Mouse (Mus musculus) cerebellum, adult 9-10 months (tissue): ENCODE measurements around the gene Rasgrf1.

ENCODE experiments used
- DNase-seq: peaks from one replicate; pipeline ENCODE4 v3.0.0; 2022

Rasgrf1 gene

GRCm38 (mm10) chr9:89908601-89909000 lies 1.1 kb upstream of the Rasgrf1 start:
- DNase-seq = peak; percentile 62

DNA sequence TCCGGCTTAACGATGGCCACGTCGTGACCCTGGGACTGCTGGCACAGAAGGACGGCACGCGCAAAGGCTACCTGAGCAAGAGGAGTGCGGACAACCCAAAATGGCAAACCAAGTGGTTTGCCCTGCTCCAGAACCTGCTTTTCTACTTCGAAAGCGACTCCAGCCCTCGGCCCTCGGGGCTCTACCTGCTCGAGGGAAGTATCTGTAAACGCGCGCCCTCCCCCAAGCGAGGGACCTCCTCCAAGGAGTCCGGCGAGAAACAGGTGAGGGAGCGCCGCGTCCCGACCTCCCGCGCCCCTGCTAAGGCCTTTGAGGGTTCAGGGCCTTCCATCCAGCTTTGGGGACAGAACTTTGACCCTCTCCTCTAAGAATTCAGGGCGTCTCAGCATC lies 298 bp downstream of the Rasgrf1 start:
- no peak for DNase-seq

GRCm38 (mm10) chr9:89910741-89911444 lies 1.2 kb downstream of the Rasgrf1 start:
- no peak for DNase-seq

DNA sequence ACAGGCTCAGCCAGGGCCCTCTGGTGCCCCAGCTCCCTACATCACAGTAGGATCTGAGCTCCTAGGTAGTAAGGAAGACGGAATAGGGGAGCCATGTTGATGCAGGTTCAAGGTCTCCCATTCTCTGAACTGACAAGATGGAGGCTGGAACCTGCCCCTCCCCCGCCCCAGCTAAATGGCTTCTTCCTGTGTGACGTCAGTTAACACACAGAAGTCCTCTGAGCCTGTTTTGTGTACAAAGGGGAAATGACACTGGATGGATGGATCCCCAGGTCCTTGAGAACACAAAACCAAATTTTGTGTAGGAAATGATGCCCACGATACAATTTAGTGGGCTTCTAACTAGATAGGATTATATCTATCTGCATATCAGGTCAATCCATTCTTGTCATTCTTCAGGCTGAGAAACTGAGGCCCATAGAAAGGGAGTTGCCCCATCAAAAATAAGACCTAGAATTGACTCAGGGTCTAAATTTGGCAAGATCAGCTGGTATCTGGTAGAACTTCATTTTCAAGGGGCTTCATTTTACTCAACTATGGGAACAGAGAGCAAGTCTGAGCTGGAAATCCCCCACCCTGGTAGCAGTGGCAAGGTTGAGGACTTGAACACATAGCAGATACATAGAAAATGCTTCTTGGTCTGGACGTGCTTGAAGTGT lies 2.3 kb downstream of the Rasgrf1 start:
- no peak for DNase-seq

DNA sequence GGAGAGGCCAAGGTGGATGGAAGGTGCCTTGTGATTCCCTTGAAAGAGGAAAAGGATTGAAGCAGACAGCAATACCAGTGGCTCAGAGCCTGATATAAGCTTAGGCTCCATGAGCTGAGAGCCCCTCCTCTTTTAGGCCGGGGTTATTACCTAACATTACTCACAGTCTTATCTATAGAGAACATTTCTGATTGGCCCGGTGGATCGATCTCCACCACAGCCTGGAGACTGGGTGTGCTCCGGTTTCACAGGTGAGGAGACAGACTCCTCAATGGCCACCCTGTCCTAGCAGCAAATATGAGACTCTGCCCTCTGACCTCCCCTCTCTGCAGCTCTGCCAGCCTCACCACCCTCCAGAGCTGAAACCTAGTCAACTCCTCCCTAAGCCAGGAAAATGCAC lies 3.4 kb downstream of the Rasgrf1 start:
- no peak for DNase-seq

DNA sequence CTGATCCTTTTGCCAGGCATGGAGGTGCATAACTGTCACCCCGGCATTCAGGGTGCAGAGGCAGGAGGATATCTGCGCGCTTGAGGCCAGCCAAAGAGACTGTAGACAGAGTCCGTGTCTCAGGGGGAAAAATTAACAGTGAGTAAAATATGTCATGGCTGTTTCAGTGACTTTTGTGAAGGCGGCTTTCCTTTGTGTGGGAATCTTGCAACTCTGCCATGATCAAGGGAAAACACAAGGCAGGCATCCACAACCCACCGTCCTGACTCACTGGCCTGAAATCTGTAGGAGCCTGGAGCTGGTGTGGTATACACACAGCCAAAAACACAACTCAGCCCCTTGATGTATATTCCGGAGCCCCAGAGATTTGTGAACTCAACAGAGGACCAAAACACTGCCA lies 6.8 kb downstream of the Rasgrf1 start:
- DNase-seq = no peak

DNA sequence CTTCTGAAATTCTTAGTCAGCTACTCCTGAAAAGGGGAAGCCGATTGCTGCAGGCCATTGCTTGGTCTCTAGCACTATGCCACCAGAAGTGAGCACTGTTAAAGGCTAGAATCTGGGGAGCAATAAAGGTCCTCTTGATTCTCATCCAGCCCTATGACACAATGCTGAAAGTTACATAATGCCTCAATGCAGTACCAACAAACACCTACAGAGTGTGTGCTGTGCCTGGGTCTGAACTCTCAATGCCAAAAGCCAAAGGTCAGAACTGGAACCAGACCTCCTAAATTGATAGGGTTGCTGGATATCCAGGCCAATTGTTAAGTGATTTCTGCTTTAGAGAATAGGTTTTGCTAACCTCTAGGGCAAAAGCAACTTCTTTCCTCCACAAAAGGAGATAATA lies 7.7 kb downstream of the Rasgrf1 start:
- DNase-seq = no peak

- DNase-seq = no peak
Observed at GRCm38 (mm10) chr9:89918832-89919231, 9.1 kb downstream of the Rasgrf1 start.

- no peak for DNase-seq
Observed at GRCm38 (mm10) chr9:89921121-89921520, 11.4 kb downstream of the Rasgrf1 start.

GRCm38 (mm10) chr9:89922666-89923065 lies 13.0 kb downstream of the Rasgrf1 start:
- DNase-seq = no peak

GRCm38 (mm10) chr9:89924836-89925235 lies 15.1 kb downstream of the Rasgrf1 start:
- DNase-seq = no peak

GRCm38 (mm10) chr9:89928497-89928896 lies 18.8 kb downstream of the Rasgrf1 start:
- DNase-seq = no peak

GRCm38 (mm10) chr9:89940428-89940827 lies 30.7 kb downstream of the Rasgrf1 start:
- no peak for DNase-seq

DNA sequence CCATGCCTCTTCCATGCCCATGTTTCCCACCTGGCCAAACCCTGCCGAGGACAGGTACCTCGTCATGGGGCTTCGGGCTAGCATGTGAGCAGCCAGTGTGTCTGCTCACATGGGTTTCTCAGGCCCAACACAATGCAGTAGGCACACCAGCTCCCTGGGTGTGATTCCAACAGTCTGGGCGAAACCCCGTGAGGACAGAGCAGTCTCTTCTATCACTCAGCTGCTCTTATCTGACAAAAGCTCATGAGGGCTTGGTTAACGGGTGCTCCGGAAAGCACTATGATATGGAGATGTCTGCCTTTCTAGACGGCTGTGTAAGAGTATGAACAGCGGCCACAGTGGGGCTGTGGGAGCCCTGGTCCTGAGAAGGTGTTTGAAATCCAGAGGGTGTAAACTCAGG lies 37.1 kb downstream of the Rasgrf1 start:
- DNase-seq = no peak

DNA sequence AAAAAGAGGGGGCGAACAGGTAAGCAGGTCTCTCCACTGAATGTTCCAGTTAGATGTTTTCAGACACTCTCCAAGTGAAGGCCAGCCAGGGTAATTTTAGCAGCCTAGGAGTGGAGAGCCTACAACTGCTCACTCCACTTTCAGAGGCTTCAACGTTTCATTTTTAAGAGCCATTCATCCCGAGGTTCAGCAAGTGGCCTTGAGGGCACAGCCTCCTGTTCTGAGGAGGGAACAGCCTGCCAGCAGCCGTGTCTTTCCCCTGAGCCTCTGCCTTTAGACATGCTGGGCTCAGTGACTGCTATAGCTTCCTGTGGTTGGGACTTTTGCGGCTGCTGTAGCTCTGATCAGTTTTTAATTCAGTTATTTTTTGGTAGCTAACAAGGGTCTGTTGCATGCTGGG lies 38.9 kb downstream of the Rasgrf1 start:
- DNase-seq = no peak

GRCm38 (mm10) chr9:89953596-89954215 lies 44.0 kb downstream of the Rasgrf1 start:
- no peak for DNase-seq

- DNase-seq = no peak
Observed at GRCm38 (mm10) chr9:89954860-89955479, 45.3 kb downstream of the Rasgrf1 start.

DNA sequence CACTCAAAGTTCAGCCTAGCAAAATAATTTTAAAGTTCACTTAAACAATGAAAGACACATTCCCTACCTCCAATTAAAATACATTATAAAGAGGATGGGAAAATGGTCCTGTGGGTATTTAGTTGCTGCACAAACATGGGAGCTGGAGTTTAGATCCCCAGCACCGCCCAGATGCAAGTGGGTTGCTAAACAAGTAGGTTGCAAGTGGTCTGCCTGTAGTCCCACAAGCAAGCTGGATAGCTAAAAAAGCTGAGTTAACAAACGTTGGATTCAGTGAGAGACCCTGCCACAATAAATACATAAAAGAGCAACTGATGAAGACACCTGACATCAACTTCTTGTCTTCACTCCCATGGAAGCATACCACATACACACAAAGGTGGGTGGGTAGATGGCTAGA lies 49.3 kb downstream of the Rasgrf1 start:
- DNase-seq = no peak

- no peak for DNase-seq
Observed at GRCm38 (mm10) chr9:89964091-89964490, 54.4 kb downstream of the Rasgrf1 start.

DNA sequence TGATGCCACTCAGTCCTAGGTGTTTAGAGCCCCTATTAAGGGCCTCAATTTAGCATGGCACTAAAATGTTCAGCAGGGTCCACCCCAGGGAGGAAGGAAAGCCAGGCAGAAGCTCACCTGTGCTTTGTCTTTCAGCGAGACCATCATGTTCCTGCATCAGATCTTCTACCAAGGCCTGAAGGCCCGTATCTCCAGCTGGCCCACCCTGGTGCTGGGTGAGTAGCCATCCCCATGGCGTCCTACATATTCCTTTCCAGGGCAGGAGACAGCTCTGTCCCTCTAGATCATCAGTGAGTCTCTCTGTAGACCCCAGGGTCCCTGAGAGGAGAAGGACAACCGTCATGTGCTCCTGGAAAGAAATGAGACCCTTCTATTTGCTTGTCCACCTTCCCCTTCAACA lies 58.0 kb downstream of the Rasgrf1 start:
- DNase-seq = no peak

- DNase-seq = no peak
Observed at GRCm38 (mm10) chr9:89968836-89969450, 59.2 kb downstream of the Rasgrf1 start.

GRCm38 (mm10) chr9:89970271-89970670 lies 60.6 kb downstream of the Rasgrf1 start:
- no peak for DNase-seq

DNA sequence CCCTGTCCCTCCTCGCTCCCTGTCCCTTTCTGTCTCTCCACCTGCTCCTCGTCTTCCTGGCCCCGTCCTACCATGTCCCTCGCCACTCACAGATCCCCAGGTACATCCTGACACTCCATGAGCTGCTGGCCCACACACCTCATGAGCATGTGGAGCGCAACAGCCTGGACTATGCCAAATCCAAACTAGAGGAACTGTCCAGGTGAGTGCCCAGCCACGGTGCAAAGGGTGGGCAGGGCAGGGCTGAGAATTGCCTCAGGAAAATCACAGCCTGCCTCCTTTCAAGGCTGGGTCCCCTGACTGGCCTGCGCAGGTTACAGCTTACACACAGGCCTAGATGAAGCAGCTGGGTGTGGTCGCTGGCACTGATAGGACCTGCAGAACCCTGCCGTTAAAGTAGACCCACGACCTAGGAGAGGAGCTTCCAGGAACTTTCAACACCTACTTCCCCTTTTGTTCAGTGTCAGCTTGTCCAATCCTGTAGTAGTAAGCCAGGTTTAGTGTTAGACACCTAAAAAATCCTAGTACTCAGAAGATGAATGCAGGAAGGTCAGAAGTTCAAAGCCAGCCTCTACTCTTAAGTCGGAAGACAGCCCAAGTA lies 61.3 kb downstream of the Rasgrf1 start:
- DNase-seq = no peak
